Mouse (Mus musculus) megakaryocyte, embryonic 14.5 days (primary cell): ENCODE measurements around the gene Rnf214. TPM values are rescaled to one million over a fixed set of nuclear protein-coding genes. Genes with fewer than 3 reads are reported as not detected.
A peak's percentile ranks its signal among the peaks of the same experiment; 100 is the strongest.

Experiments
- H3K27me3 ChIP-seq: replicated peaks from 2 replicates; pipeline ENCODE3; 2012; ENCODE audit warnings: inconsistent platforms
- H3K36me3 ChIP-seq: replicated peaks from 2 replicates; pipeline ENCODE3; 2012; ENCODE audit warnings: low read length, inconsistent platforms, mixed read lengths
- H3K4me1 ChIP-seq: 2 replicates; pipeline ENCODE4 v1.6.1; 2012; ENCODE audit warnings: inconsistent platforms
- H3K4me3 ChIP-seq: replicated peaks from 2 replicates; pipeline ENCODE3; 2012; ENCODE audit warnings: moderate library complexity, mild to moderate bottlenecking, inconsistent platforms
- H3K9me3 ChIP-seq: 2 replicates; pipeline ENCODE4 v1.6.1; 2012; ENCODE audit warnings: inconsistent platforms
- FLI1 ChIP-seq: IDR thresholded peaks from 2 replicates; pipeline ENCODE4 v1.6.1; 2012; ENCODE audit warnings: low read length, inconsistent platforms, mixed read lengths
- GATA1 ChIP-seq: IDR thresholded peaks from 3 replicates; pipeline ENCODE4 v1.6.1; 2012; ENCODE audit warnings: mixed read lengths, low read length, inconsistent platforms, borderline replicate concordance
- polyA plus RNA-seq: library from polyadenylated mRNA; stranded (reverse); fragments of >175 nt; gene quantifications from 2 replicates; pipeline ENCODE4 v1.2.3, GENCODE M21; 2012; ENCODE audit warnings: low replicate concordance; ENCODE audit not compliant: insufficient read depth

The Rnf214 gene
- polyA plus RNA-seq, 1 experiment: 5.8 TPM

- peak overlapping the region; percentile 91 for H3K4me3 ChIP-seq
- peaks cover 22% of the 10 kb centered on the region for H3K9me3 ChIP-seq
- no peak for TF ChIP-seq FLI1
- no peak for TF ChIP-seq GATA1
- H3K4me1 ChIP-seq: peaks cover 14% of the 10 kb centered on the region
- H3K36me3 ChIP-seq: no peaks in the 10 kb centered on the region
- H3K27me3 ChIP-seq: peaks cover 71% of the 10 kb centered on the region
These were observed 78.9 kb downstream of the Rnf214 start for GRCm38 (mm10) chr9:45827663-45828290.

- Histone ChIP-seq H3K9me3 (peaks cover 26% of the 10 kb centered on the region), H3K27me3 (peaks cover 95% of the 10 kb centered on the region), H3K4me3 (peak overlapping the region; percentile 73), H3K4me1 (peaks cover 18% of the 10 kb centered on the region), H3K36me3 (no peaks in the 10 kb centered on the region)
- TF ChIP-seq FLI1 (no peak), GATA1 (no peak)
These were observed 88.2 kb downstream of the Rnf214 start for GRCm38 (mm10) chr9:45818406-45819011.

GRCm38 (mm10) chr9:45815525-45815924 lies 91.2 kb downstream of the Rnf214 start:
- H3K36me3 ChIP-seq: no peaks in the 10 kb centered on the region

GRCm38 (mm10) chr9:45815113-45815512 lies 91.6 kb downstream of the Rnf214 start:
- Histone ChIP-seq H3K36me3 (no peaks in the 10 kb centered on the region), H3K9me3 (peaks cover 16% of the 10 kb centered on the region), H3K27me3 (peaks cover 90% of the 10 kb centered on the region), H3K4me3 (no peak overlapping the region), H3K4me1 (peaks cover 18% of the 10 kb centered on the region)
- TF ChIP-seq FLI1 (no peak), GATA1 (no peak)

More at GRCm38 (mm10) chr9:45815525-45815924, 91.2 kb downstream of the Rnf214 start:
- no peak for TF ChIP-seq FLI1
- no peak for TF ChIP-seq GATA1
- peaks cover 18% of the 10 kb centered on the region for H3K4me1 ChIP-seq
- H3K9me3 ChIP-seq: peaks cover 16% of the 10 kb centered on the region
- H3K27me3 ChIP-seq: peaks cover 90% of the 10 kb centered on the region
- no peak overlapping the region for H3K4me3 ChIP-seq

Other genes starting within 250 kb of the Rnf214 start
- 13.4 TPM in 1 of 2 replicates, not detected in the other for gene Cep164, start 78.2 kb downstream of the Rnf214 start, polyA plus RNA-seq
- gene Bace1, start 68.3 kb downstream of the Rnf214 start, polyA plus RNA-seq: 0.37 and 1.5 TPM in 2 replicates
- 6.5 and 7.7 TPM in 2 replicates for gene Pcsk7, start 414 bp downstream of the Rnf214 start, polyA plus RNA-seq
- gene Tagln, start 29.1 kb upstream of the Rnf214 start, polyA plus RNA-seq: 1.8 TPM in 1 of 2 replicates, not detected in the other
- 9.5 and 30.5 TPM in 2 replicates for gene Sidt2, start 48.3 kb upstream of the Rnf214 start, polyA plus RNA-seq
- gene Pafah1b2, start 105.8 kb upstream of the Rnf214 start, polyA plus RNA-seq: 17.5 and 72.4 TPM in 2 replicates
- gene Sik3, start 105.9 kb upstream of the Rnf214 start, polyA plus RNA-seq: 14.0 and 17.3 TPM in 2 replicates